Mouse (Mus musculus): ENCODE results near the gene Ift80. TPM values are rescaled to one million over a fixed set of nuclear protein-coding genes. Genes with fewer than 3 reads are reported as not detected.
"Not testable (repeated sequence)": the region's sequence is repeated elsewhere in the genome, so short reads cannot be mapped to it uniquely, and the experiment has no call there.

The Ift80 gene
- polyA plus RNA-seq, 1 experiment from 2014 or later, result 8.0 TPM

DNA sequence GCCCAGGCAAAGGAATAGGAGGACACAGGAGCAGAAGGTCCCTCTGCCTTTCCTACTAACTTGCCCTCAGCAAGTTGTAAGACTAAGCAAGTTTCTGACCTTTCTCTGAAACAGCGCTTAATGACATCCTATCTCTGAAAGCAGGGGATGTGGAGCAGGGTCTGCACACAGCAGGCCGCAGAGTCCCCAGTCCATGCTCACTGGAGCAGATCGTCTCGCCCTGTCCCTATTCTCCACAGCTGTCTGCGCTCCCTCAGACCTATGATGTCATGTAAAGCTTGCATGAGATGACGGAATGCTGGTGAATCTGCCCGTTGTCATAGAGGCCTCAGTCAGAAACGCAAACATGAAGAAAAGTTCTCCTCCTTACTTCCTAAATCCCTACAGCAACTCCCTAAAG is 55.0 kb downstream of the Ift80 start:
- Histone ChIP-seq H3K9ac (no peak overlapping the region), H3K9me3 (no peaks in the 10 kb centered on the region), H3K4me2 (no peak overlapping the region), H3K27ac (no peak overlapping the region), H3K36me3 (replicated peaks) (no peaks in the 10 kb centered on the region), H3K4me1 (no peaks in the 10 kb centered on the region), H3K4me3 (no peak overlapping the region), H3K27me3 (replicated peaks) (no peaks in the 10 kb centered on the region)
- WGBS, result 48% methylated on average over 8 of the region's 8 CpGs
- ATAC-seq (replicated peaks), result no peak

DNA sequence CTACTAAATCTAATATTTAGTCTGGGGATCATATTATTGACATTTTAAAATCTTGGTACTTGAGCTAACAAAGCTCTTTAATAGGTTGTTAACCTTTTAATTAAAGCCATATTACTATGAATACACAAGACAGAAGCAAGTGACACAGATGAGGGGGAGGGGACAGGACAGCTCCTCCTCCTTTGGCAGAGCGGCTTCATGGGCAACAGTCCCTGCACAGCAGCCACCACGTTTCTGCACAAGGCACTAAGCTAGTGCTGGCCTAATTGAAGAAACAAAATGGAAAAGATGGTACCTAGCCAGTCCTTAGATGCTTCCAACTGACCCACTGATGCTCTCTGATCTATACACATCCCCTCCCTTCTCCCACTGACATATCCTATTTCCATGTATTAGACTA is 55.5 kb downstream of the Ift80 start:
- Histone ChIP-seq H3K36me3 (replicated peaks) (no peaks in the 10 kb centered on the region), H3K4me1 (no peaks in the 10 kb centered on the region), H3K27ac (no peak overlapping the region), H3K4me2 (no peak overlapping the region), H3K27me3 (replicated peaks) (no peaks in the 10 kb centered on the region), H3K4me3 (no peak overlapping the region), H3K9ac (no peak overlapping the region), H3K9me3 (no peaks in the 10 kb centered on the region)
- 43% methylated on average over 2 of the region's 2 CpGs for WGBS
- no peak for ATAC-seq (replicated peaks)

DNA sequence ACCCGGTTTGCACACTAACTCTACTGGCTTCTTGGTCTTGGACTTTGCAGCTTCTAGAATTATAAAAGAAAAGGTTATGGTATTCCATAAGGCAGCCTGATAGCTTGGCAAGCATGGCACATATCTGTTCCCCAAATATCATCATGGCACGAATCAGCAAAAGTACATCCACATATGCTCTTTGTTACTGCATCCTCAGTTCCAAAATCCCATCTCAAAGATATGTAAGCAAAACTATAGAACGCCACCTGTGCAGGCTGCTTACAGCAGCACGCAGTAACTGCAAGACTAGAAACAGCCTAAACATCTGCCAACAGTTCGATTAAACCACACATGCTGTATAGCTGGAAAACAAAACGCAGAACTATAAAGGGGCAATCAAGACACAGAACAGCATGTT is 62.5 kb downstream of the Ift80 start:
- Histone ChIP-seq H3K4me3 (no peak overlapping the region), H3K36me3 (replicated peaks) (no peaks in the 10 kb centered on the region), H3K9me3 (no peaks in the 10 kb centered on the region), H3K4me2 (no peak overlapping the region), H3K9ac (no peak overlapping the region), H3K27me3 (replicated peaks) (no peaks in the 10 kb centered on the region), H3K27ac (no peak overlapping the region), H3K4me1 (no peaks in the 10 kb centered on the region)
- 87% methylated on average over 6 of the region's 6 CpGs for WGBS
- no peak for ATAC-seq (replicated peaks)

DNA sequence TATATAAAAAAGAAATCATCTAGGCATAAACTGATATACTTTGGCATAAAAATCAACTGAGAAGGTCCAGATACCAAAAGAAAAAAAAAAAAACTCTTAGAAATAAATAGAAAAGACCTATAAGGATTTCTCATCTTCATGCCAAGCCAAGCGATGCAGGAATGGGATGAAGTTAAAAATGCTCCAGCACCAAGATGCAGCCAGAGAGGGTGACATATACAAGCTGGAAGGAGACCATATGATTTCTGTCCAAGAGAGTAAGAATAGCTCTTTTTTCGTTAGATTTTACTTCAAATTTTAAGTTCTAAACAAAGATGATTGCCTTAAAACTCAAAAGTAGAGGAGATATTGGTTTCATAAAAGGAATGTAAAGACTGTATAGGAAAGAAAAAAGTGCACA is 64.1 kb downstream of the Ift80 start:
- no peak overlapping the region for H3K27ac ChIP-seq
- over 99% methylated on average over 2 of the region's 2 CpGs for WGBS
- H3K4me1 ChIP-seq, result no peaks in the 10 kb centered on the region
- H3K4me2 ChIP-seq, result no peak overlapping the region
- no peak for ATAC-seq (replicated peaks)
- H3K9ac ChIP-seq, result no peak overlapping the region
- no peak overlapping the region for H3K4me3 ChIP-seq
- no peaks in the 10 kb centered on the region for H3K27me3 ChIP-seq (replicated peaks)
- H3K9me3 ChIP-seq, result no peaks in the 10 kb centered on the region
- no peaks in the 10 kb centered on the region for H3K36me3 ChIP-seq (replicated peaks)

DNA sequence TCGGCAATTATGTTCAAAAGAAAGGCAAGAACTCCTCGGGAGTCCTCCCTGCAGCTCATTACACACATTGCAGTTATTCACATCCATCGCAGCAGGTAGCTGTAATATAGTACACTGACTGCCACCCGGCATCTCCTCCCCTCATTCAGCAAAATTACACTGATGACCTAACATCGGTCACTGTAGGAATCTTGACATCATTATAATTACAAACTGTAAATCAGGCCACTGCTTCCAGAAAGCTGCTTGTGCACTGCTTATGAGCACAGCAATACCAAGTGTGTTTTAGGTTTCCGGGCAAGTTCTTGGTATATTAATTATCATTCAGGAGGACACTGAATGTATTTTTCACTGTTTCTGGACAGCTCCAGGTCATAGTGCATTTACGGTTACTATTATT is 65.1 kb downstream of the Ift80 start:
- Histone ChIP-seq H3K4me2 (no peak overlapping the region), H3K27me3 (replicated peaks) (no peaks in the 10 kb centered on the region), H3K4me3 (no peak overlapping the region), H3K36me3 (replicated peaks) (no peaks in the 10 kb centered on the region), H3K9ac (no peak overlapping the region), H3K9me3 (no peaks in the 10 kb centered on the region), H3K27ac (no peak overlapping the region), H3K4me1 (no peaks in the 10 kb centered on the region)
- 96% methylated on average over 7 of the region's 7 CpGs for WGBS
- ATAC-seq (replicated peaks), result no peak

DNA sequence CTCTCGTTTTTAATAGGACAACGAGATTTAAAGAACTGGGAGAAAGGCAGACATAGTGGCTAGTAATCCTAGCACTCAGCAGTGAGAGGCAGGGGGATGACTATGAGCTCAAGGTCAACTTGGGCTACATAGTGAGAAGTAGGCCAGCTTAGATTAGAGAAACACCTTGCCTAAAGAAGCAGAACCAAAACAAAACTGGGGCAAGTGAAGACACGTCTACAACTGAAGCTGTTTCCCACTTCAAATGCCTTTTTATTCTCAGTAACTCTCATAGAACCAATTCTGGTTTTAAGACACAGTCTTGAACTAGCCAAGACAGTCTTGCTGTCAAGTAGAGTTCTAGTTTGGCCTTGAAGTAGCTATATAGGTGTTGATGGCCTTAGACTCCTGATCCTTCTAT is 67.7 kb downstream of the Ift80 start:
- Histone ChIP-seq H3K4me3 (no peak overlapping the region), H3K4me1 (no peaks in the 10 kb centered on the region), H3K4me2 (no peak overlapping the region), H3K27me3 (replicated peaks) (no peaks in the 10 kb centered on the region), H3K9ac (no peak overlapping the region), H3K36me3 (replicated peaks) (no peaks in the 10 kb centered on the region), H3K27ac (no peak overlapping the region), H3K9me3 (no peaks in the 10 kb centered on the region)
- 90% methylated on average over 3 of the region's 3 CpGs for WGBS
- no peak for ATAC-seq (replicated peaks)

DNA sequence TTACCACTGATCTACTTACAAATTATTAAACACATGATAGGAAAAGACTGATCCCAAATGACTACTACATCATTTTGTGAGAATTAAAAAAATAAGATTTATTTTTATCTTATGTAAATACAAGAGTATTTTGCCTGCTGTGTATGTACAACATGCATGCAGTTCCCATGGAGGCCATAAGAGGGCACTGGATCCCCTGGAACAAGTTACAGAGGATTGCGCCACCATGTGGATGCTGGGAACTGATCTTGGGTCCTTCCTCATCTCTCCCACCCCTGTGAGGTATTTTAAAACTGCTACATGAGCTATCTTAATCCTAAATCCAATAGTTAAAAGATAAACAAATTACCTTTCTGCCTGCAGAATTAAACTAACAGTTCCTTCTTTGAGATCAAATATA is 68.9 kb downstream of the Ift80 start:
- no peaks in the 10 kb centered on the region for H3K27me3 ChIP-seq (replicated peaks)

DNA sequence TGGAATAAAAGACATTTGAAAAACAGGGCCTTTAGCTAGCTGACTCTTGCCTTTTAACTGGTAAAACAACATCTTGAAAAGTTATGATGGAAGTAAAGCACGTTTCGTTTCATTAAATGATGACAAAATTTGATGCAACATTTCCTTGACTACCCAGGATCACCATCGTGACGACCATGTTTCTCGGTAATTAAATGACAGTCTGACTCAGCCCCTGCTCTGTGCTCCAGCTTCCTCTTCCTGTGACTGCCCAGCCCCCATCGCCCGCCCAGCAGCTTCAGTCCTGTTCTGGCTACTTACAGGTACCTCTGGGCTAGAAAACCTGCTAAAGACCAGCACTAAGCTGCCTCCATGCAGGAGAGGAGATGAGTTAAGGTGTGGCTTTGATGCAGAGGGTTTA is 70.1 kb downstream of the Ift80 start:
- 96% methylated on average over 7 of the region's 7 CpGs for WGBS
- Histone ChIP-seq H3K36me3 (replicated peaks) (no peaks in the 10 kb centered on the region), H3K9ac (no peak overlapping the region), H3K9me3 (no peaks in the 10 kb centered on the region), H3K4me3 (no peak overlapping the region), H3K27ac (no peak overlapping the region), H3K27me3 (replicated peaks) (no peaks in the 10 kb centered on the region), H3K4me1 (no peaks in the 10 kb centered on the region), H3K4me2 (no peak overlapping the region)
- no peak for ATAC-seq (replicated peaks)

More for the DNA sequence above, 68.9 kb downstream of the Ift80 start:
- no peaks in the 10 kb centered on the region for H3K9me3 ChIP-seq
- ATAC-seq (replicated peaks), result no peak
- WGBS, result 94% methylated on average over 1 of the region's 1 CpGs
- no peak overlapping the region for H3K4me3 ChIP-seq
- H3K4me1 ChIP-seq, result no peaks in the 10 kb centered on the region
- H3K9ac ChIP-seq, result no peak overlapping the region
- no peak overlapping the region for H3K27ac ChIP-seq
- H3K36me3 ChIP-seq (replicated peaks), result no peaks in the 10 kb centered on the region
- no peak overlapping the region for H3K4me2 ChIP-seq

DNA sequence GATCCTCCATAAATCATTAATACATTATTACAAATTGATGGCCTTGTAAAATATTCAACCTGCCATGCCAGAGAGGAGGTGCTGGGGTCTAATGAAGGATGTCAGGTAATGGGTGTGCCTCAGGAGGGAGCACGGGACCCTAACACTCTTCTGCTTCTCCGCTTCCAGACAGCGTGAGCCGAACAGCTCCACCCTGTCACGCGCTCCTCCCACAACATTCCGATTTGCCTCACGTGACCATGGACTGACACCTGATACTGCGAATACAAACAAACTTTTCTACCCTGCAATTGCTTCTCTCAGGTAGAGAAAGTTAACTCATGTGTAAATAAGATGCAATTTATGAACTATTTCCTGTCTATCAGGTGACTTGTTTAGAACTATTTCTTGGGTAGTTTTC is 75.8 kb downstream of the Ift80 start:
- H3K36me3 ChIP-seq (replicated peaks), result no peaks in the 10 kb centered on the region
- ATAC-seq (replicated peaks), result no peak
- 84% methylated on average over 9 of the region's 9 CpGs for WGBS
- no peak overlapping the region for H3K27ac ChIP-seq
- H3K4me1 ChIP-seq, result no peaks in the 10 kb centered on the region
- no peaks in the 10 kb centered on the region for H3K9me3 ChIP-seq
- no peaks in the 10 kb centered on the region for H3K27me3 ChIP-seq (replicated peaks)
- no peak overlapping the region for H3K4me3 ChIP-seq
- no peak overlapping the region for H3K4me2 ChIP-seq
- no peak overlapping the region for H3K9ac ChIP-seq

DNA sequence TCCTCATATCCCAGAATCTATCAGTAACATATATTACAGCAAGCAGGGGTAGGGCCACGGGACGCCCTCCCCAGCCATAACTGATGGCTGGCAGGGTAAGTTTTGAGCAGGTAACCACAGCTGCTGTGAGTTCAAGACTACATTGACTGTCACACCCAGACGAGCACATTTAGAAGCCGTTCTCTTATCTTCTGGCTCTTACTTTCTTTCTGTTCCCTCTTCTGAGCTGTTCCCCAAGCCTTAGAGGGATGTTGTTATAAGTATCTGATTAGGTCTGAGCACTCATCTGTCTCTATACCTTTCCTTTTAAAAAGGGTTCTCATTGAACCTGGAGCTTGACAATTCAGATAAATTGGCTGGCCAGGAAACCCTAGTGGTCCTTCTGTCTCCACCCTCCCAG is 96.9 kb downstream of the Ift80 start:
- no peaks in the 10 kb centered on the region for H3K27me3 ChIP-seq (replicated peaks)
- 90% methylated on average over 4 of the region's 4 CpGs for WGBS

DNA sequence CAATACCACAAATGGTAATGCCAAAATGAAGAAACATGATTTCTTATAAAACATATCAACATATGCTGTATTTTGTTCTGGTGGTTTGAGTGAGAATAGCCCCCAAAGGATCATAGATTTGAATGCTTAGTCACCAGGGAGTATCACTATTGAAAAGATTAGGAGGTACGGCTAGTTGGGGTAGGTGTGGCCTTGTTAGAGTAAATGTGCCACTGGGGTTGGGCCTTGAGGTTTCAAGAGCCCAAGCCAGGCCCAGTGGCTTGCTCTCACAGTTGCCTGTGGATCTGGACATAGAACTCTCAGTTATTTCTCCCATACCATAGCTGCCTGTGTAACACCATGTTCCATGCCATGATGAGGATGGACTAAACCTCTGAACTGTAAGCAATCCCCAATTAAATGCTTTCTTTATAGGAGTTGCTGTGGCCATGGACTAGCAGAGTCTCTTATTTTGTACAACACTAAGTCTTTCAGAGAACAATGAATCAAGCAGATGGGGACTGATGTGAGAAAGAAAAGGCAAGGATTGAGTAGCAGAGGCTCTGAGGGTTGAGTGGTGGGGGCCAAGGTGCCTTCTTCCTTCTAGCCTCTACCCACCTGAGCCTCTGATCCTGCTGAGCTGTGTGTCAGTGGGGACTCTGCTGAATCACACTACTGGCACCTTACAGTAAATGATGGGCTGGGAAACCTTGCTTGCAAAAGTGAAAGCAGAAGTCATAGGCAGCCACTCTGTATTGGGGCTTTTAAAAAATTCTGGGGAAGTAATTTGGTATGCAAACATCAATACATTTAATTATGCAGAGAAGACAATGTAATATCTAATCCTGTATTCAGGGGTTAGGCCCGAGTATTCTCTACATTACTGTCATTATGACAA is 99.2 kb downstream of the Ift80 start:
- Histone ChIP-seq H3K36me3 (replicated peaks) (no peaks in the 10 kb centered on the region), H3K27ac (no peak overlapping the region), H3K4me3 (no peak overlapping the region), H3K4me1 (no peaks in the 10 kb centered on the region), H3K9ac (no peak overlapping the region), H3K4me2 (no peak overlapping the region), H3K9me3 (no peaks in the 10 kb centered on the region), H3K27me3 (replicated peaks) (no peaks in the 10 kb centered on the region)
- WGBS, result 77% methylated on average over 2 of the region's 2 CpGs
- no peak for ATAC-seq (replicated peaks)

More for the DNA sequence above, 96.9 kb downstream of the Ift80 start:
- H3K4me1 ChIP-seq, result no peaks in the 10 kb centered on the region
- H3K27ac ChIP-seq, result no peak overlapping the region
- H3K9ac ChIP-seq, result no peak overlapping the region
- H3K4me3 ChIP-seq, result no peak overlapping the region
- H3K4me2 ChIP-seq, result no peak overlapping the region
- no peaks in the 10 kb centered on the region for H3K9me3 ChIP-seq
- no peaks in the 10 kb centered on the region for H3K36me3 ChIP-seq (replicated peaks)
- ATAC-seq (replicated peaks), result no peak

DNA sequence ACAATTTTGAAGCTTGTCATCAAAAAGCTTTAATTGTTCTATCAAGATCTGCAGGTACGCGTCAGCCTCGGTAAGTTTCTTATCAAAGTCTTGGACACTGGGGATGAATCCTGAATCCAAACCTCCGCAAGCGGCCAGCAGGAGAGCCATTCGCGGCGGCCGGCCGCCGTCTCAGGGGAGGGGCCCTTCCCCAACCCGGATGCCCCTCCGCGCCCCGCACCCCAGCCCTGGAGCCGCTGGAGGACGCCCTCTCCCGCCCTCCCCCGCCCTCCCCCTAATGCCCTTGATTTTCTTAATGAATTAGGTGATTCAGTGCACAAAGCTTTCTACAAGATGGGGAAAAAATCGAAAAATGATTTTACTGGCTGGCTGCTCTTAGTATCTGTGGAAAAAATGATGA is 101.7 kb downstream of the Ift80 start:
- not testable (repeated sequence) for H3K4me2 ChIP-seq; H3K9ac ChIP-seq; H3K27me3 ChIP-seq (replicated peaks); H3K9me3 ChIP-seq; H3K4me1 ChIP-seq; ATAC-seq (replicated peaks); H3K27ac ChIP-seq; H3K36me3 ChIP-seq (replicated peaks); H3K4me3 ChIP-seq
- WGBS, result 92% methylated on average over 20 of the region's 20 CpGs

DNA sequence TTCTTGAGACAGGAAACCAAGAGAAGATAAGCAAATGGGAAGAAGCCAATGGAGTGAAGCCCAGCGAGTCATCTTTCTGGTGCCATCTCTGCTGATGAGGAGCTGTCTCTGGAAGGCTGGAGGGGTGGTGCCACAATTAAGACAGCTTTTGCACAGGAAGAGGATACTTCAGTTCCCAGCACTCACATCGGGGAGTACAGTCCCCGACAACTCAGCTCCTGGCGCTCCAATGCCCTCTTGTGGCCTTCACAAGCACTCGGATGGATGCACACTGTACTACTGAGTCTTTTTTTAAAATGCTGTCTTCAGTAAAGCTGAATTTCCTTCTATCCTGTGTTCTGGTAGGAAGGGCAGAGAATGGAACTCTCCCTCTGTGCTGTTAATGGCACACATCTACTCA is 107.2 kb downstream of the Ift80 start:
- Histone ChIP-seq H3K36me3 (replicated peaks) (no peaks in the 10 kb centered on the region), H3K9ac (no peak overlapping the region), H3K27ac (no peak overlapping the region), H3K4me3 (no peak overlapping the region), H3K4me1 (no peaks in the 10 kb centered on the region), H3K4me2 (no peak overlapping the region), H3K27me3 (replicated peaks) (no peaks in the 10 kb centered on the region), H3K9me3 (no peaks in the 10 kb centered on the region)
- WGBS, result 90% methylated on average over 5 of the region's 5 CpGs
- no peak for ATAC-seq (replicated peaks)

Data from midbrain, embryonic 15.5 days (tissue).